Mouse (Mus musculus): Measurements from ENCODE around the gene Gm11042. TPM values are rescaled to one million over a fixed set of nuclear protein-coding genes. Genes with fewer than 3 reads are reported as not detected.

The Gm11042 gene
- polyA plus RNA-seq, 1 experiment from 2014 or later = not detected

DNA sequence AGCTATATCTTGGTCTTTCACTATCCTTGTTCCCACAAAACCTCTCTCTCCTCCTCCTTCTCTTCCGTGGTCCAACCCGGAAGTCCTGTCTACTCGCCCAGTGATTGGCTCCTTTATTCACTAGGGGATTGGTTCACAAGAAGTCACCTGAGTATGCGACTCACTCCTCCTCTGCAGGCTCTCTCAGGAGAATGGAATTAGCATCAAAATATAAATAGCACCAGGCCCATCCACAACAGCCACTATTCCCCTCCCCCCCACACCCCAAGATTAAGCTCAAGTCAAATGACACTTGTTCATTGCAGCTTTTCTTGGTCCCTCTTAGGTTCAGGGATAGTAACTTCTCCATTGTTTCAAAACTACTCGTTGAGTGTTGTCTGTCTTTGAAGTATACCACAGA lies 5.8 kb upstream of the Gm11042 start:
- WGBS = 72% methylated on average over 5 of the region's 5 CpGs
- H3K4me1 ChIP-seq (replicated peaks) = 0 out of 2 replicates have a peak, but pooled peaks cover 2% of the 10 kb centered on the region
- no peak for ATAC-seq (replicated peaks; ENCODE audit: insufficient number of reproducible peaks, insufficient read depth, low FRiP score, low read depth)
- no peak overlapping the region for H3K27ac ChIP-seq
- no peaks in the 10 kb centered on the region for H3K9me3 ChIP-seq (replicated peaks)
- H3K4me3 ChIP-seq = no peak overlapping the region
- H3K9ac ChIP-seq = no peak overlapping the region
- no peaks in the 10 kb centered on the region for H3K36me3 ChIP-seq
- H3K27me3 ChIP-seq = no peaks in the 10 kb centered on the region
- no peak overlapping the region for H3K4me2 ChIP-seq

- H3K9me3 ChIP-seq (replicated peaks) = no peaks in the 10 kb centered on the region
- peaks cover 4% of the 10 kb centered on the region for H3K4me1 ChIP-seq (replicated peaks)
- H3K4me3 ChIP-seq = no peak overlapping the region
- 19% methylated on average over 10 of the region's 10 CpGs for WGBS
- no peak overlapping the region for H3K27ac ChIP-seq
- no peak for ATAC-seq (replicated peaks; ENCODE audit: insufficient number of reproducible peaks, insufficient read depth, low FRiP score, low read depth)
- H3K4me2 ChIP-seq = 0 out of 2 replicates have a peak overlapping the region, but pooled peaks have one; percentile 24
- H3K27me3 ChIP-seq = no peaks in the 10 kb centered on the region
- H3K9ac ChIP-seq = no peak overlapping the region
- no peaks in the 10 kb centered on the region for H3K36me3 ChIP-seq
Observed at GRCm38 (mm10) chr12:74320318-74320717, 4.1 kb upstream of the Gm11042 start.

DNA sequence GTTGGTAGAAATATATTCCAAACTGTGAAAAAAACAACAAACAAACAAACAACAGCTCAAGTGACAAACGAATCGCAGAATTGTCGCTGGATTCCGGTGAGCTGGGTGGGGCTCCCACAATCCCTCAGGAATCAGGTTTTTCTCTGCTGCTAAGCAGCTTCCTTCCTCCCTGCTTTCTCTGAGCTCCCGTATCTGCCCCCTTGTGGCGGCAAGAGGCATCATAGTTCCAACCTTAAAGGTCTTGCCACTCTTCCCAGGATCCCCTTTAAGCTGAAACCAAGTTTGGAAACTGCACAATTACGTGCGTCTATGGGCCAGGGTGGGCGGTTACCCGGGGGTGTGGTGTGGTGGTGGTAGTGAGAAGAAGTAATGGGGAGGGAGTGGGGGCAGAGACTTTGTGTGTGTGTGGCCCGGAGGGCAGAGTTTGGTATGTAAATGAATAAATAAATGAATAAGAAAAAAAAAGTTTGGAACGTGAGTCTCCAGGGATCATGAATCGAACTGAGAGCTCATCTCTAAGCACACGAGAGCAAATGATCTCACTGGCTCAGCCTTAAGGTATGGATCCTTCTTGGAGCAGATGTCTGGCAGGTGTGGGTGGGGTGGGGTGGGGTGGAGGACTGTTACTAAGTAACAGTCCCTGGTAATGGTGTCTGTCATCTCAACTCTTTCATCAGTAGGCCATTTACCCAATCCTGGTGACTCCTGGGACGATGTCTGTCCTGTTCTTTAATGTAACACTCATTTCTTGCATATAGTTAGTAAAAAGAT lies 980 bp upstream of the Gm11042 start:
- Histone ChIP-seq H3K4me2 (peak overlapping the region; percentile 72), H3K4me3 (peak overlapping the region; percentile 63), H3K27me3 (no peaks in the 10 kb centered on the region), H3K9me3 (replicated peaks) (no peaks in the 10 kb centered on the region), H3K27ac (peak overlapping the region; percentile 61), H3K36me3 (no peaks in the 10 kb centered on the region), H3K4me1 (replicated peaks) (peaks cover 4% of the 10 kb centered on the region), H3K9ac (peak overlapping the region; percentile 53)
- WGBS = 19% methylated on average over 15 of the region's 15 CpGs
- peak; percentile 74 for ATAC-seq (replicated peaks; ENCODE audit: insufficient number of reproducible peaks, insufficient read depth, low FRiP score, low read depth)

GRCm38 (mm10) chr12:74315221-74315620 lies 973 bp downstream of the Gm11042 start:
- no peaks in the 10 kb centered on the region for H3K36me3 ChIP-seq
- no peak overlapping the region for H3K9ac ChIP-seq
- H3K27me3 ChIP-seq = no peaks in the 10 kb centered on the region
- no peak overlapping the region for H3K4me2 ChIP-seq
- no peaks in the 10 kb centered on the region for H3K9me3 ChIP-seq (replicated peaks)
- no peak for ATAC-seq (replicated peaks; ENCODE audit: insufficient number of reproducible peaks, insufficient read depth, low FRiP score, low read depth)
- 58% methylated on average over 2 of the region's 2 CpGs for whole genome bisulfite sequencing
- peaks cover 4% of the 10 kb centered on the region for H3K4me1 ChIP-seq (replicated peaks)
- H3K4me3 ChIP-seq = no peak overlapping the region
- H3K27ac ChIP-seq = no peak overlapping the region

DNA sequence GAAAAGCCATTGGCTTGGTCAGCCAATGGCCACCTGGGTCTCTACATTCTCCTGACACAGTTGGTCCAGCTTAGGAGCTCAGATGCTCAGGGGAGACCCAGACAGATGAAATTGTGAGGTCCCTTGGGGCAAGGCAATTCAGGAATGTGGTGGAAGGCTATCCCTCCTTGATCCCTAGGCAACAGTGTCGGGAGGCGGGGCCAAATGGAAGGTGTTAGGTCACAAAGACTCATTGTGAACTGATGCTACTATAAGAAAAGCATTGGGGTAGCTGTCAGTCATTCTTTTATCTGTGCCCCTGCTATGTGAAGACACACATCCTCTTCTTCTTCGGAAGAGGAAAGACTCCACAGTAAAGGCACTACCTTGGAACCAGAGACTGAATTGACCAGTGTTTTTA lies 3.6 kb downstream of the Gm11042 start:
- 83% methylated on average over 3 of the region's 3 CpGs for whole genome bisulfite sequencing

DNA sequence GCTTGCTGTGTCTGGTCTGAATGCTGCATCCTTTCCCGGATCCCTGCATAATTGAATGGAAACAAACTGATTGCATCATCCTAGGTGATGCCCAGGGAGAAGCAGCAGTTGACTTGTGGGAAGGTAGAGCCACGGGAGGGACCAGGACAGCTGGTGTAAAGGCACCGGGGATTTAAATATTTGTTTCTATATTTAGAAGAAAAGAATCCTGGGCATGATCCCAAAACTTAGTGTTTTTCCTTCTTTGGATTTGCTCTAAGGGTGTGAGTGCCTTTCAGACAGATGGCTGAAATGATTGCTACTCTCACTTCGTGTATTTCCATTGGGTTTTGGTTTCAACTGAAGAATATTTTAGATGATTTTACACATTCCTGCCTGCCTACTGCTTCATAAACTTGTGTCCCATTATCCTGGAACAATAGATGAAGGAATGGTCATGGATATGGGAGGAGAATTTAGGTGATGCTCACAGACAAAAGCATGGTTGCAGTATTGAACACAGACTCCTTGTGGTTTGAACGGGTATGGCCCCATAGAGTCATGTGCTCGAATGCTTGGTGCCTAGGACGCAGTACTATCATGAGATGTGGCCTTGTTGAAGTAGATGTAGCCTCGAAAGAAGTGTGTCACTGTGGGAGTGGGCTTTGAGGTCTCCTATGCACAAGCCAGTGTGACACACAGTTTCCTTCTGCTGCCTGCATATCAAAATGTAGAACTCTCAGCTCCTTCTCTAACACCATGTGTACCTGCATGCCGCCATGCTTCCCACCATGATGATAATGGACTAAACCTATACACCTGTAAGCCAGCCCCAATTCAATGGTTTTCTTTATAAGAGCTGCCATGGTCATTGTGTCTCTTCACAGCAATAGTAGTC lies 12.5 kb downstream of the Gm11042 start:
- no peak overlapping the region for H3K4me2 ChIP-seq
- WGBS = 66% methylated on average over 9 of the region's 9 CpGs
- no peak overlapping the region for H3K9ac ChIP-seq
- no peaks in the 10 kb centered on the region for H3K36me3 ChIP-seq
- no peak for ATAC-seq (replicated peaks; ENCODE audit: insufficient number of reproducible peaks, insufficient read depth, low FRiP score, low read depth)
- H3K4me3 ChIP-seq = no peak overlapping the region
- H3K9me3 ChIP-seq (replicated peaks) = no peaks in the 10 kb centered on the region
- H3K27ac ChIP-seq = no peak overlapping the region
- no peaks in the 10 kb centered on the region for H3K27me3 ChIP-seq
- no peaks in the 10 kb centered on the region for H3K4me1 ChIP-seq (replicated peaks)

More for the DNA sequence above, 3.6 kb downstream of the Gm11042 start:
- no peak overlapping the region for H3K27ac ChIP-seq
- no peaks in the 10 kb centered on the region for H3K27me3 ChIP-seq
- no peaks in the 10 kb centered on the region for H3K9me3 ChIP-seq (replicated peaks)
- no peak overlapping the region for H3K4me2 ChIP-seq
- no peak for ATAC-seq (replicated peaks; ENCODE audit: insufficient number of reproducible peaks, insufficient read depth, low FRiP score, low read depth)
- H3K9ac ChIP-seq = no peak overlapping the region
- peaks cover 4% of the 10 kb centered on the region for H3K4me1 ChIP-seq (replicated peaks)
- no peaks in the 10 kb centered on the region for H3K36me3 ChIP-seq
- H3K4me3 ChIP-seq = no peak overlapping the region

DNA sequence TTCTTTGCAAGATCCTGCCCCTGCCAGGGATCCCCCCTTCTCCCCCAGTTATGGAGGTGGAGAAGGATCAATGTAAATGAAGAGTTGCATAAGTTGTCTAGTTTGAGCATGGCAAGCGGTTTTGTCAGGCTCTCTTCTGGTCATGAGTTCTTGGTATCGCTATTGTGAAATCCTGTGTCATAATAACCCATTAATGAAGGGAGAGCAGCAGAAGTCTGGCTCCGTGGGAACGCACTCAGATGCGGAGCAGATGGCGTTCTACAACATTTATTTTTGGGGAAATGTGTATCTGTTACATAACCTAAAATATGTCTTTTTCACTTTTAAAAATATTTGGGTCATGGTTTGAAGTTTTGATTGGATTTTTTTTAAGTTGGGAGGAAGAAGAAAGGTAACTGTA lies 14.6 kb downstream of the Gm11042 start:
- WGBS = 84% methylated on average over 6 of the region's 6 CpGs
- Histone ChIP-seq H3K36me3 (no peaks in the 10 kb centered on the region), H3K27ac (no peak overlapping the region), H3K9me3 (replicated peaks) (no peaks in the 10 kb centered on the region), H3K4me2 (no peak overlapping the region), H3K27me3 (no peaks in the 10 kb centered on the region), H3K9ac (no peak overlapping the region), H3K4me3 (no peak overlapping the region), H3K4me1 (replicated peaks) (no peaks in the 10 kb centered on the region)
- no peak for ATAC-seq (replicated peaks; ENCODE audit: insufficient number of reproducible peaks, insufficient read depth, low FRiP score, low read depth)

GRCm38 (mm10) chr12:74296374-74296773 lies 19.8 kb downstream of the Gm11042 start:
- H3K9me3 ChIP-seq (replicated peaks) = no peaks in the 10 kb centered on the region
- H3K36me3 ChIP-seq = no peaks in the 10 kb centered on the region
- H3K4me3 ChIP-seq = no peak overlapping the region
- 52% methylated on average over 5 of the region's 5 CpGs for WGBS
- no peaks in the 10 kb centered on the region for H3K27me3 ChIP-seq
- H3K9ac ChIP-seq = no peak overlapping the region
- no peaks in the 10 kb centered on the region for H3K4me1 ChIP-seq (replicated peaks)
- H3K4me2 ChIP-seq = no peak overlapping the region
- ATAC-seq (replicated peaks; ENCODE audit: insufficient number of reproducible peaks, insufficient read depth, low FRiP score, low read depth) = no peak
- H3K27ac ChIP-seq = no peak overlapping the region

DNA sequence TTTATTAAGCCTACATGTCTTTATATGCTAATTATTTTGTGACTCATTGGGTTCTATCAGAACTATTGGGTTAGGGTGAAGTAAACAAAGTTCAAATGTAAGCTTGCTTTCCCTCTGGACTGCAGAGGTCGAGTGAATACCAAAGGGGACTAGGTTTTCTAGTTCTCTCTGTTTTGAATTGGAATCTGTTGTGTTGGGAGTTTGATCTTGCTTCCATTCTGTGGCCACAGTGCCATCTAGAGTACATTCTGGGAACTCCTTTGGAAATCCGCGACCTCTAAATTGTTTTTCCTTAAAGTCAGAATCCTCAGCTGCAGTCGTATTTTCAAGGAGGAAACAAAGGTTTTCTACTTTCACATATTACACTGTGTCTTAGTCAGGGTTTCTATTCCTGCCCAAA lies 22.6 kb downstream of the Gm11042 start:
- Histone ChIP-seq H3K4me3 (no peak overlapping the region), H3K9ac (no peak overlapping the region), H3K4me1 (replicated peaks) (no peaks in the 10 kb centered on the region), H3K27me3 (0 out of 2 replicates have a peak, but pooled peaks cover 4% of the 10 kb centered on the region), H3K36me3 (no peaks in the 10 kb centered on the region), H3K27ac (no peak overlapping the region), H3K9me3 (replicated peaks) (no peaks in the 10 kb centered on the region), H3K4me2 (no peak overlapping the region)
- ATAC-seq (replicated peaks; ENCODE audit: insufficient number of reproducible peaks, insufficient read depth, low FRiP score, low read depth) = no peak
- 5% methylated on average over 4 of the region's 4 CpGs for WGBS

DNA sequence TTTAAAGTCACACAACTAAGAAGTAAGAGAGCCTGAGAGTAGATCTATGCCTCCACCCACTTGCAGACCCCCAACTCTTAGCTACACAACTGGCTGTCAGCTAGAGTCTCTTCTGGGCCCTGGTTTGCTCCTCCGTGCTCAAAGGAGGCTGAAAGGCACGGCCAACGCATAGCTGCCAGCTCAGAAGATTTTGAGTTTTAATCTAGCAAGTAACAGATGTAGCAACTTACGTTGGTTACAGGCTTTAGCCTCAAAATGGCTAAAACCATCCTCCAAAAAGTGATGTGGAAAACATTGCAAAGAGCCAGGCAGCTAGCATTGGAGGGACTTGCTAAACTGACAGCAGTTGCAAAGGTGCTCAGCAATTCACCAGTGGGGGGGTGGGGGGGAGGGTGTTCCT lies 25.2 kb downstream of the Gm11042 start:
- H3K9me3 ChIP-seq (replicated peaks) = no peaks in the 10 kb centered on the region
- no peak for ATAC-seq (replicated peaks; ENCODE audit: insufficient number of reproducible peaks, insufficient read depth, low FRiP score, low read depth)
- no peak overlapping the region for H3K4me3 ChIP-seq
- H3K9ac ChIP-seq = no peak overlapping the region
- H3K4me2 ChIP-seq = no peak overlapping the region
- peaks cover 20% of the 10 kb centered on the region for H3K27me3 ChIP-seq
- H3K4me1 ChIP-seq (replicated peaks) = no peaks in the 10 kb centered on the region
- no peaks in the 10 kb centered on the region for H3K36me3 ChIP-seq
- no peak overlapping the region for H3K27ac ChIP-seq
- WGBS = 78% methylated on average over 4 of the region's 4 CpGs

DNA sequence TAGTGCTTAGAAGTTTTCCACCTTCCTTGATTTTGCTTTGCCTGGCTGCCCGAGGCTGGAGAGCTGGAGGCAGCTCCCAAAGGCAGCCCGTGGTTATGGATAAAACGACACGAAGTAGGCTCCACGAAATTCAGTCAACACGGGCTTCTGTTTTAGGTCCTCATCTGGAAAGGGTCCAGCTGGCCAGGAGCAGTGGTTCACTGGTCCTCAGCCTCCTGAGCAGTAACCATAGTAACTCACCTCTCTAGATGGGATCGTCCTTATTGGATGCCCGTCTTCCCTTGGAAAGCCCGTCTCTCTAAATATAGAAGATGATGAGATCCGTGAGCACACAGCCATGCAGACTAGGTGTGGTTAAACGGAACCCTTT lies 31.5 kb downstream of the Gm11042 start:
- Histone ChIP-seq H3K9ac (no peak overlapping the region), H3K4me2 (peak overlapping the region; percentile 85), H3K4me3 (peak overlapping the region; percentile 49), H3K27ac (no peak overlapping the region), H3K36me3 (no peaks in the 10 kb centered on the region), H3K4me1 (replicated peaks) (peaks cover 10% of the 10 kb centered on the region), H3K9me3 (replicated peaks) (no peaks in the 10 kb centered on the region), H3K27me3 (peaks cover 54% of the 10 kb centered on the region)
- ATAC-seq (replicated peaks; ENCODE audit: insufficient number of reproducible peaks, insufficient read depth, low FRiP score, low read depth) = no peak
- 8% methylated on average over 11 of the region's 11 CpGs for WGBS

Data from heart, embryonic 15.5 days (tissue).